Mouse (Mus musculus) lung, adult 2 months (tissue): ENCODE data around the gene G6pc3. TPM values are rescaled to one million over a fixed set of nuclear protein-coding genes. Genes with fewer than 3 reads are reported as not detected.

ENCODE experiments used
- DNase-seq: peaks from one replicate; pipeline ENCODE4 v3.0.0; 2022
- H3K4me1 ChIP-seq: fragments of 200-500 bp; 2 replicates; pipeline ENCODE4 v1.6.1; 2011; ENCODE audit warnings: low read length; ENCODE audit not compliant: control insufficient read depth, insufficient read depth
- H3K4me3 ChIP-seq: fragments of 200-500 bp; replicated peaks from 2 replicates; pipeline ENCODE3; 2011; ENCODE audit warnings: low read depth, mild to moderate bottlenecking, control low read depth, low read length; ENCODE audit errors: extremely low read depth
- CTCF ChIP-seq: fragments of 200-500 bp; IDR thresholded peaks from 2 replicates; pipeline ENCODE4 v1.5.1; 2011; ENCODE audit warnings: mild to moderate bottlenecking, low read length, control low read depth; ENCODE audit not compliant: insufficient read depth
- POLR2A ChIP-seq: fragments of 200-500 bp; IDR thresholded peaks from 2 replicates; pipeline ENCODE4 v1.6.1; 2011; ENCODE audit warnings: low read depth, mild to moderate bottlenecking, control low read depth, low read length, borderline replicate concordance; ENCODE audit errors: extremely low read depth
- WGBS: fragments of 180-500 bp; shearing (Covaris S2); methylation state at CpG from one replicate; pipeline ENCODE4 v1.1.7; 2018; 5-methylcytosine and 5-hydroxymethylcytosine counted together
- polyA plus RNA-seq: library from polyadenylated mRNA; depleted of rRNA; stranded (reverse); fragments of >200 nt; gene quantifications from 2 replicates; pipeline ENCODE4 v1.2.3, GENCODE M21; 2012

G6pc3 gene
- polyA plus RNA-seq, 1 experiment, result 82.5 TPM

DNA sequence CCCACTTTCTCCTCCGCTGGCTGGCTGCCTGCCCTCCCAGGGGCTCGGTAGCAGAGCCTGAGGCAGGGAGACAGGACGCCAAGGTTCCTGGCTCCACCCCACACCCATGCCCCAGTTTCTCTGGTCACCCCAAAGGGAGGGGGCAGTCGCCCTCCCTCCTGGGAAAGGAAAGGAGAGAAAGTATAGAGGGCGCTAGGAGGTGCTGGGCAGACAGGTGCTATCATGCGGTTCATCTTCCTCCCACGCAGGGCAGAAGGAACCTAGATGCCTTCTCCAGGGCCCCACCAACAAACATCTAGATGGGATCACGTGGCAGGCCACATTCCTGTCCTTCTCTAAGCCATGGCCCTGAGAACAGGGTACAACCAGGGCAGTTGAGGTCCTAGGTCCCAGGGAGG, 32.5 kb downstream of the G6pc3 start:
- DNase-seq, result no peak
- H3K4me3 ChIP-seq, result no peak overlapping the region
- TF ChIP-seq CTCF (no peak), POLR2A (no peak)
- peaks cover 60% of the 10 kb centered on the region for H3K4me1 ChIP-seq
- WGBS, result 65% methylated on average over 8 of the region's 8 CpGs

DNA sequence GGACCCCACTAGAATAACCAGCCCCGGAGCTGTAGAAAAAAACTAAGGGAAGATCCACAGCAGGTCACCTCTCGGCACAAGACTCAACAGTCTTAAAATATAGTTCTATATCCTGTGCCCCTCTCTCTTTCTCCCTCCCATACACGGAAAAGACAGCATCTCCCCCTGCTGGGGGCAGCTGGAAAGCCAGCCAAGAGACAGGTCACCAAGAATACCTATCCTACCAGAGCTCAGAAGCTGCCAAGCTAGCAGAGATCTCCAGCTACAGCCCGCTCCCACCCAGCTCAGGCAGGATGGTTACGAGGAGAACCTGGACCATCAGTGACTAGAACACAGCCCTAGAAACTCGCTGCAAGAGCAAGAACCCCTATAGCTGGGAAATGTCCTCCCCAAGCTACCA, 33.7 kb downstream of the G6pc3 start:
- DNase-seq, result no peak
- Histone ChIP-seq H3K4me3 (no peak overlapping the region), H3K4me1 (peaks cover 54% of the 10 kb centered on the region)
- TF ChIP-seq CTCF (peak; percentile 63; the same call in 1 of the 2 replicates), POLR2A (no peak)
- WGBS, result 47% methylated on average over 6 of the region's 6 CpGs

DNA sequence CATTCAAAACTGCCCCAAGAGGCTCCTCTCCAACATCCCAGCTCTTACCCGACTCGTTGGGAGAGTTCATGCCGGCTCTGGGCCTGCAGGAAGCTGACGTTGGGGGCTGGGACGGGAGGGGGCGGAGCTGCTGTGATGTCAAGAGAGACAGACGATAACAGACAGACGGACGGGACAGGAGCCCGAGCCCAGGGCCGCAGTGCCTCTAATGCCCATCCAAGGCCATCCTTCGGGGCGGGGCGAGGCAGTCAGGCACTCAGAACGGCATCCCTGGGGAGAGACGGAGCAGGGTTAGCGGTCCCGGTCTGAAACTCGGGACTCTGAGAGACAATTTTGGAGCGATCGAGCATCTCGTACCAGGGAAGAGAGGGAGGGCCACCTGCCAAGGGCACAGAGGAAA, 35.3 kb downstream of the G6pc3 start:
- 14% methylated on average over 22 of the region's 22 CpGs for WGBS
- H3K4me1 ChIP-seq, result peaks cover 49% of the 10 kb centered on the region
- DNase-seq, result no peak

DNA sequence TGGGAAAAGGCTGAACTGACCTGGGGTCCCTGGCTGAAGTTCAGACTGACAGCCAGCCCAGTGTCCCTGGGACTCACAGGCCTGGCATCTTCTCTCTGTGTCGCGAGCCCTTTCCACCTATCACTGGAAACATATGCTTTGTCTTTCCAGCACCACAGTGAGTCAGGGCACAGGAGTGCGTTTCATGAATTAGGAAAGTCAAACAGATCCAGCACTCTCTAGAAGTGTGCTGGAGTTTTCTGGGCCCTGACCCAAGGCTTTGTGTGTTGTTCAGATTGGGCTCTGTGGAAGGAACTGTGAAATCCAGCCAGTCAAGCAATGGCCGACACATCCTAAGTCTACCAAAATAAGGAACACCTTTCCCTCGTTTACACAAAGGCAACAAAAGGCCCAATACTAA, 35.8 kb downstream of the G6pc3 start:
- TF ChIP-seq POLR2A, result no peak
- no peak for TF ChIP-seq CTCF
- H3K4me3 ChIP-seq, result no peak overlapping the region
- H3K4me1 ChIP-seq, result peaks cover 44% of the 10 kb centered on the region
- 31% methylated on average over 5 of the region's 5 CpGs for WGBS
- DNase-seq, result no peak

More for the DNA sequence above, 35.3 kb downstream of the G6pc3 start:
- no peak for TF ChIP-seq CTCF
- TF ChIP-seq POLR2A, result no peak
- H3K4me3 ChIP-seq, result peak overlapping the region; percentile 6

DNA sequence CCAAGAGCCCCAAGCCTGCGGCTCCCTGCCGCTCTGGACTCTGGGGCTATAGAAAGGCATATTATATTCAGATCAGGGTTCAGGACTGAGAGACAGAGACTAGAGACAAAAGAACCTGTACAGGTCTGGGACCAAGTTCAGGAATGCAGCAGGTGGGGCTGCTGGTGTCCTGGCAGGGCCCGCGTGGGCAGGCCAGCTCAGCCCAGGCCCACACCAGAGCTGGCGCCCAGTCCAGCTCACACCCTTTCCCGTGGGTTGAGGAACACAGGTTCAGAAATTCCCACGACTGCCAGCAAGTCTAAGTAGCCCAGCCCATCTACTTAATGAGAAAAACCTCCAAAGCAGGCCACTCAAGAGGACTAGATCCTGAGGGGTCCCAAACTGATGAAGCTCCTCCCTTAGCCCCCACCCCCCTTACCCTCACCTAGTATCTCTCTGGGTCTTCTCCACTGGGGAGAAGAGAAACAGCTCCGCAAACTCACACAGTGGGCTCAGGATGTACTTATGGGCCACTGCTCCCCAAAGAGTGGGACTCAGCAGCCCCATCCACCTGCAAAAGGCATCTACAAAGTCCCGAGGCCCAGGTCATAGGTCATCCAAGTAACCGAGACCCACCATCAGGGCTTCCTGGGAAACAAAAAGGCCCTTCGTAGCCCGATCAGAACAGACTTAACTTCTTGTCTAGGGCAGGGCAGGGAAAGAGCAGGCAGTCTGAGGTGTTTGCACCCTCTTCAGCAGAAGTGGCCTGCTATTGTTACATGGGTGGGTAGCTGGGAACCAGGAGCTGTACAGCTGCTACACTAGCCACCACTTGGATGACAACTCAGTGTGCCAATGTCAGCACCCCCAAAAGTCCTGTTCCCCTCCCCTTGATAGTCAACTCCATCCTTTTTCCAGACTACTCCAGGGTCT, 36.9 kb downstream of the G6pc3 start:
- 57% methylated on average over 12 of the region's 12 CpGs for WGBS
- TF ChIP-seq POLR2A (no peak), CTCF (no peak)
- no peak for DNase-seq
- no peak overlapping the region for H3K4me3 ChIP-seq
- peaks cover 44% of the 10 kb centered on the region for H3K4me1 ChIP-seq

DNA sequence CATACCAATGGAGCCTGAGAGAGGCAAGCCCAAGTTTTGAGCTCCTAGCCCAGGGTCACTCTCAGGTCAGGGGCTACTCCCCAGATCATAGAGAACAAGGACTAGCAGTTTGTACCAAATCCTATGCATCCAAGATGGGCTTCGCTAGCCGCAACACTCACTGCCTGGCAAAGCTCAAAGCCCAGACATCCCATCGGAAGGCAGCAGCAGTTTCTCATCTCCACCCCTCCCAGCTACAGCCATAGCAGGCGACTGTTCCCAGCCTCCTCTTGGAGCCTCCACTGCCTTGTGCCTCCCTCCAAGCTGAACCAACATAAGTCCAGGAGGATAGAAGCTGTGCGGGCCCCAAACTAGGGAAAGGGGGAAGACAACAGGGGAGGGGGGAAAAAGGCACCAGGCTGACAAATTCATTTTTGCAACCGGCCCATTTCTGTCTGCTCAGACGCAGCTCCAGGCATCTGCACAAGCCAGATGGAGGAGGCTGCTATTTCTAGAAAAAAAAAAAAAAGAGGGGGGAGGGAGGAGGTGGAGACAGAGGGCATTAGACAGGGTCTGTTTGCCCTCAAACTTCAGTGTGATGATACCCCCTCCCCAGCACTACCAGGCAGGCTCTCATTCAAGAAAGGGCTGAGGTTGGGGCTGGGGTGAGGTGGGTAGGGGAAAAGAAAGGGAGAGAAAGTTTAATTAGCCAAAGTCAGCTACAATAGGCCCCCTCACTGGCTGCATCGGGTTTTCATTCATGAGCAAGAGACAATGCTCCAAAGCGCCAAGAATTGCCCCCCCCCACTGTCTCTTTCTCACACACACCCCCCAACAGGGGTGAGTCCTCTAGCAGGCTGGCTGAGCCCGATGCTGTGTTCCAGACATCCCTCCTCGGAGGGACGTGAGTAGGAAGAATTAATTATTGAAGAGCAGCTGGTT, 38.1 kb downstream of the G6pc3 start:
- WGBS, result 43% methylated on average over 12 of the region's 12 CpGs
- H3K4me1 ChIP-seq, result peaks cover 42% of the 10 kb centered on the region
- DNase-seq, result no peak
- no peak overlapping the region for H3K4me3 ChIP-seq
- no peak for TF ChIP-seq POLR2A
- TF ChIP-seq CTCF, result no peak

DNA sequence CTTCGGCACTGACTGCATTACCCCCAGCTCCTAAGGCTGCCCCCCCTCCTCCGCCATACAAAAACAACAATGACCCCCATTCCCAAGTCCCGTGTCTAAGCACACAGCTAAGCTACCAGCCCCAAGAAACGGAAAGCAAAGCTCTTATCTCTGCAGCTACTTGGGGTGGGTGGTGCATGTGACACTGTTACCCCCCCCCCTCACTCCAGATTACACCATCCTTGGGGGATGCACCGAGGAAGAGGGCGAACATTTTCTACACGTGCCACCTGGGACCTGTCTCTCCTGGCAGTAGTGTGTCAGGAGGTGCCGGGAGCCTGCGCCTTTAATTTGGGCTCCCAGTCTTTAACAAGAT, 38.7 kb downstream of the G6pc3 start:
- no peak for DNase-seq
- H3K4me1 ChIP-seq, result peaks cover 42% of the 10 kb centered on the region
- TF ChIP-seq CTCF (no peak), POLR2A (no peak)
- WGBS, result 32% methylated on average over 9 of the region's 9 CpGs
- H3K4me3 ChIP-seq, result peak overlapping the region; percentile 8

DNA sequence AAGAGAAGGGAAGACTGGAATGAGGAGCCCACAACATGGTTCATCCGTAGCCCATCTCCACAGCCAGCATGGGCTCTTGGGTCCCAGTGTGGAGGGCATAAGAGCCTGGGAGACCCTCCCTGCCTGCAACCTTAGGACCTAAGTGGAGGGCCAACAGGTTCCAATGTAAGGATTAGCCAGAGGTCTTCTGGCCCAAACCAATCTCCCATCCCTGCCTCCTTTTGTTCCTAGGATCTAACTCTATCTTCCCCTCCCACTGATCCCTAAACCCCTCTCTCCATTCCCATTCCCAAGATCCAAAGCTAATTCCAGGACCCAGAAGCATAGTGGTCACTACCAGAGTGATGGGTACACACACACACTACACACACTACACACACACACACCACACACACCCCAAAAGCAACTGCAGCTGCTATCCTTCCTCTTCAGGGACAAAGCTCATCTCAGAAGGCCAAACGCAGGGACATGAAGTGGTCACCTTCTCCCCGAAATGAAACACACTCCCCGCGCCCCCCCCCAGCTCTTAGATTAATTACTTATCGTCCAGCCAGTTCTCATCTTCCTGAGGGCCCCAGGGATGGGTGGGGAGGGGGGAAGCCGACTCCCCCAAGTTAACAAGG, 39.3 kb downstream of the G6pc3 start:
- WGBS, result 16% methylated on average over 7 of the region's 7 CpGs
- no peak for TF ChIP-seq POLR2A
- no peak for TF ChIP-seq CTCF
- Histone ChIP-seq H3K4me1 (peaks cover 42% of the 10 kb centered on the region), H3K4me3 (peak overlapping the region; percentile 60)
- no peak for DNase-seq

DNA sequence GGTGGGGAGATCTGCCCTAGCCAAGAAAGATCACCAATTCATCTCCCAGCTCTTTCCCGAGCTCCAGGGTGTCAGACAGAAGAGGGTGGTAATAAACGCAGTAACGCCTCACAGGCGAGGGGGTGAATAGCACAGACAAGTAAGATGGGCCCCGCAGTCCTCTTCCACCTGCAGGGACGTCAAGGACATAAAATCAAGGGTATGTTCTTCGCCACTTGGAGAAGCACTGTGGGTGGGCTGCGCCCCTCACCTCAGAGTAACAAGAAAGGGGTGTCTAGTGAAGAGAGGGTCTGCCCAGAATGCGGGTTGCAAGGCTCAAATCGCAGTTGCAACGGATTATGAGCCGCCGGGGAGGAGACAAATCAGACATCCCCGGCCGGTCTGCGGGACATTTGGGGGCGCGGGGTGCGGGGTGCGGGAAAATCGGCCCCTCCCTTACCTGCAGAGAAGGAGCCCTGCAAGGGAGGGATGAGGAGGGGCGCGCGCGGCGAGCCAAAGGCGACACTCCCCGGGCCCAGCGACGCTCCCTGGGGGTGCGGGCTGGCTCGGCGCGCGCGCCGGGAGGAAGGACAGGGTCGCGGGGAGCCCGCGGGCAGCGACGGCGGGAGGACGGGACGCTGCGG, 40.0 kb downstream of the G6pc3 start:
- WGBS, result under 1% methylated on average over 47 of the region's 47 CpGs
- DNase-seq, result no peak
- Histone ChIP-seq H3K4me3 (peak overlapping the region; percentile 60), H3K4me1 (peaks cover 39% of the 10 kb centered on the region)
- no peak for TF ChIP-seq POLR2A
- no peak for TF ChIP-seq CTCF
